Mouse (Mus musculus) heart, embryonic 11.5 days (tissue): Measurements from ENCODE around the gene Eif2b3. TPM values are rescaled to one million over a fixed set of nuclear protein-coding genes. Genes with fewer than 3 reads are reported as not detected.

ENCODE experiments used
- ATAC-seq: fragments of 200-750 bp; cut with Nextera tagmentation; replicated peaks from 2 replicates; pipeline ENCODE4 v1.8.0; 2017; ENCODE audit warnings: moderate library complexity; ENCODE audit not compliant: insufficient number of reproducible peaks, low FRiP score, low TSS enrichment
- H3K27ac ChIP-seq: fragments of 300-500 bp; sonication (generic); 2 replicates; pipeline ENCODE4 v1.5.1; 2014; ENCODE audit warnings: mild to moderate bottlenecking, low read depth, low read length
- H3K27me3 ChIP-seq: fragments of 300-500 bp; sonication (generic); 2 replicates; pipeline ENCODE4 v1.6.1; 2014; ENCODE audit warnings: mild to moderate bottlenecking, low read length, mixed read lengths; ENCODE audit not compliant: control insufficient read depth, insufficient read depth
- H3K36me3 ChIP-seq: fragments of 300-500 bp; sonication (generic); 2 replicates; pipeline ENCODE4 v1.6.1; 2014; ENCODE audit warnings: mild to moderate bottlenecking, low read length, moderate library complexity, mixed read lengths; ENCODE audit not compliant: control insufficient read depth, insufficient read depth
- H3K4me1 ChIP-seq: fragments of 300-500 bp; sonication (generic); 2 replicates; pipeline ENCODE4 v1.6.1; 2014; ENCODE audit warnings: low read length; ENCODE audit not compliant: control insufficient read depth, insufficient read depth
- H3K4me2 ChIP-seq: fragments of 300-500 bp; sonication (generic); 2 replicates; pipeline ENCODE4 v1.6.1; 2014; ENCODE audit warnings: mild to moderate bottlenecking, moderate library complexity
- H3K4me3 ChIP-seq: fragments of 300-500 bp; sonication (generic); 2 replicates; pipeline ENCODE4 v1.5.1; 2014; ENCODE audit warnings: low read depth, low read length
- H3K9ac ChIP-seq: fragments of 300-500 bp; sonication (generic); 2 replicates; pipeline ENCODE4 v1.6.1; 2014; ENCODE audit warnings: mild to moderate bottlenecking, low read depth, low read length, moderate library complexity
- H3K9me3 ChIP-seq: fragments of 300-500 bp; sonication (generic); replicated peaks from 2 replicates; pipeline ENCODE4 v1.6.1; 2016; ENCODE audit warnings: low read length; ENCODE audit not compliant: control insufficient read depth
- WGBS: fragments of 180-500 bp; shearing (Covaris S2); extraction: QIAGEN DNeasy Blood & Tissue Kit; methylation state at CpG from one replicate; pipeline ENCODE4 v1.1.7; 2014; ENCODE audit not compliant: insufficient replicate concordance; 5-methylcytosine and 5-hydroxymethylcytosine counted together
- polyA plus RNA-seq: library from polyadenylated mRNA; unstranded; fragments of >200 nt; fragmentation: Nextera tagmentation; extraction: Ambion mirVana; gene quantifications from 2 replicates; pipeline ENCODE4 v1.2.1, GENCODE M21; 2014

Eif2b3 gene
- polyA plus RNA-seq, 1 experiment from 2014 or later, result 36.9 TPM

- 67% methylated on average over 7 of the region's 7 CpGs for WGBS
- no peaks in the 10 kb centered on the region for H3K27me3 ChIP-seq
Measured at GRCm38 (mm10) chr4:117005611-117006400, 13.4 kb upstream of the Eif2b3 start.

GRCm38 (mm10) chr4:117007058-117007457 lies 12.1 kb upstream of the Eif2b3 start:
- Histone ChIP-seq H3K9me3 (no peaks in the 10 kb centered on the region), H3K27ac (no peak overlapping the region), H3K36me3 (no peaks in the 10 kb centered on the region), H3K27me3 (no peaks in the 10 kb centered on the region), H3K9ac (no peak overlapping the region), H3K4me3 (no peak overlapping the region), H3K4me1 (no peaks in the 10 kb centered on the region), H3K4me2 (no peak overlapping the region)
- WGBS, result 65% methylated on average over 3 of the region's 3 CpGs
- ATAC-seq, result no peak

More at GRCm38 (mm10) chr4:117005611-117006400, 13.4 kb upstream of the Eif2b3 start:
- Histone ChIP-seq H3K4me3 (no peak overlapping the region), H3K36me3 (no peaks in the 10 kb centered on the region), H3K27ac (no peak overlapping the region), H3K9ac (no peak overlapping the region), H3K4me2 (no peak overlapping the region), H3K9me3 (no peaks in the 10 kb centered on the region), H3K4me1 (no peaks in the 10 kb centered on the region)
- ATAC-seq, result no peak

- WGBS, result 78% methylated on average over 5 of the region's 5 CpGs
- ATAC-seq, result no peak
- H3K36me3 ChIP-seq, result no peaks in the 10 kb centered on the region
- H3K9me3 ChIP-seq, result no peaks in the 10 kb centered on the region
- no peak overlapping the region for H3K27ac ChIP-seq
- H3K9ac ChIP-seq, result no peak overlapping the region
- H3K4me3 ChIP-seq, result no peak overlapping the region
- H3K4me2 ChIP-seq, result no peak overlapping the region
- H3K27me3 ChIP-seq, result no peaks in the 10 kb centered on the region
- H3K4me1 ChIP-seq, result no peaks in the 10 kb centered on the region
Measured at GRCm38 (mm10) chr4:117010231-117010630, 9.0 kb upstream of the Eif2b3 start.

- Histone ChIP-seq H3K9ac (no peak overlapping the region), H3K27ac (no peak overlapping the region), H3K27me3 (no peaks in the 10 kb centered on the region), H3K9me3 (no peaks in the 10 kb centered on the region), H3K4me1 (no peaks in the 10 kb centered on the region), H3K4me3 (no peak overlapping the region), H3K4me2 (no peak overlapping the region), H3K36me3 (no peaks in the 10 kb centered on the region)
- no peak for ATAC-seq
- 85% methylated on average over 6 of the region's 6 CpGs for WGBS
Measured at GRCm38 (mm10) chr4:117013596-117013995, 5.6 kb upstream of the Eif2b3 start.

- no peak overlapping the region for H3K27ac ChIP-seq
- WGBS, result 52% methylated on average over 4 of the region's 4 CpGs
- H3K9me3 ChIP-seq, result no peaks in the 10 kb centered on the region
- no peak for ATAC-seq
- no peak overlapping the region for H3K4me2 ChIP-seq
- no peaks in the 10 kb centered on the region for H3K36me3 ChIP-seq
- no peak overlapping the region for H3K4me3 ChIP-seq
- peaks cover under 1% of the 10 kb centered on the region; the same call in 1 of the 2 replicates for H3K4me1 ChIP-seq
- no peaks in the 10 kb centered on the region for H3K27me3 ChIP-seq
- H3K9ac ChIP-seq, result no peak overlapping the region
Measured at GRCm38 (mm10) chr4:117014901-117015415, 4.2 kb upstream of the Eif2b3 start.

GRCm38 (mm10) chr4:117017738-117018137 lies 1.5 kb upstream of the Eif2b3 start:
- Histone ChIP-seq H3K4me3 (no peak overlapping the region), H3K27ac (no peak overlapping the region), H3K4me1 (peaks cover 6% of the 10 kb centered on the region; the same call in 1 of the 2 replicates), H3K36me3 (peaks cover 4% of the 10 kb centered on the region; the same call in 1 of the 2 replicates), H3K27me3 (no peaks in the 10 kb centered on the region), H3K9ac (no peak overlapping the region), H3K9me3 (no peaks in the 10 kb centered on the region), H3K4me2 (no peak overlapping the region)
- 83% methylated on average over 2 of the region's 2 CpGs for WGBS
- ATAC-seq, result no peak

- no peak for ATAC-seq
- Histone ChIP-seq H3K4me3 (no peak overlapping the region), H3K27me3 (no peaks in the 10 kb centered on the region), H3K36me3 (peaks cover 8% of the 10 kb centered on the region; the same call in 1 of the 2 replicates), H3K9ac (no peak overlapping the region), H3K9me3 (no peaks in the 10 kb centered on the region), H3K4me1 (peaks cover 6% of the 10 kb centered on the region; the same call in 1 of the 2 replicates), H3K27ac (no peak overlapping the region), H3K4me2 (no peak overlapping the region)
- WGBS, result 84% methylated on average over 7 of the region's 7 CpGs
Measured at GRCm38 (mm10) chr4:117018327-117018726, 875 bp upstream of the Eif2b3 start.

- H3K4me1 ChIP-seq, result peaks cover 6% of the 10 kb centered on the region; the same call in 1 of the 2 replicates
- no peak overlapping the region for H3K4me2 ChIP-seq
- peaks cover 13% of the 10 kb centered on the region for H3K36me3 ChIP-seq
- no peaks in the 10 kb centered on the region for H3K9me3 ChIP-seq
- no peak overlapping the region for H3K9ac ChIP-seq
- no peak for ATAC-seq
- WGBS, result 95% methylated on average over 4 of the region's 4 CpGs
- no peak overlapping the region for H3K27ac ChIP-seq
- H3K27me3 ChIP-seq, result no peaks in the 10 kb centered on the region
- no peak overlapping the region for H3K4me3 ChIP-seq
Measured at GRCm38 (mm10) chr4:117023469-117023868, 4.3 kb downstream of the Eif2b3 start.
